Mouse (Mus musculus): ENCODE measurements around the gene Scn2b. TPM values are rescaled to one million over a fixed set of nuclear protein-coding genes. Genes with fewer than 3 reads are reported as not detected.
A peak's percentile ranks its signal among the peaks of the same experiment; 100 is the strongest.

Gene Scn2b
- total and polyA plus RNA-seq, 2 experiments from 2014 or later, result 0.31 to 0.53 TPM

- 3% methylated on average over 5 of the region's 5 CpGs for WGBS
- Histone ChIP-seq H3K36me3 (replicated peaks; ENCODE audit: control insufficient read depth, insufficient read depth, low read length) (no peaks in the 10 kb centered on the region), H3K4me1 (ENCODE audit: control insufficient read depth, insufficient read depth) (no peaks in the 10 kb centered on the region), H3K9ac (replicated peaks; ENCODE audit: low read depth, low read length) (no peak overlapping the region), H3K27ac (ENCODE audit: low read depth) (no peak overlapping the region), H3K9me3 (replicated peaks; ENCODE audit: control insufficient read depth, low read length) (no peaks in the 10 kb centered on the region), H3K4me2 (ENCODE audit: low read depth, low read length) (peak overlapping the region; percentile 55), H3K27me3 (ENCODE audit: control insufficient read depth, insufficient read depth, low read length) (peaks cover 86% of the 10 kb centered on the region), H3K4me3 (ENCODE audit: low read depth, low read length) (peak overlapping the region; percentile 34)
- peak; percentile 81 for TF ChIP-seq CTCF (IDR thresholded peaks at IDR 0.05; ENCODE audit: low read depth)
- no peak for TF ChIP-seq EP300 (IDR thresholded peaks at IDR 0.05; ENCODE audit: low read depth)
- DNase-seq (ENCODE audit: low spot score) (peak; percentile 39), ATAC-seq (ENCODE audit: insufficient read depth, low read depth) (no peak)
These were observed 28.6 kb downstream of the Scn2b start for GRCm38 (mm10) chr9:45146267-45146597.

GRCm38 (mm10) chr9:45150933-45151332, 33.4 kb downstream of the Scn2b start:
- ATAC-seq (ENCODE audit: insufficient read depth, low read depth), result no peak
- no peak for TF ChIP-seq CTCF (IDR thresholded peaks at IDR 0.05; ENCODE audit: low read depth)
- TF ChIP-seq EP300 (IDR thresholded peaks at IDR 0.05; ENCODE audit: low read depth), result no peak
- no peak overlapping the region for H3K4me3 ChIP-seq (ENCODE audit: low read depth, low read length)
- no peaks in the 10 kb centered on the region for H3K9me3 ChIP-seq (replicated peaks; ENCODE audit: control insufficient read depth, low read length)
- no peak overlapping the region for H3K9ac ChIP-seq (replicated peaks; ENCODE audit: low read depth, low read length)
- no peaks in the 10 kb centered on the region for H3K36me3 ChIP-seq (replicated peaks; ENCODE audit: control insufficient read depth, insufficient read depth, low read length)
- DNase-seq (ENCODE audit: low spot score), result no peak
- peaks cover 47% of the 10 kb centered on the region for H3K27me3 ChIP-seq (ENCODE audit: control insufficient read depth, insufficient read depth, low read length)
- WGBS, result 67% methylated on average over 1 of the region's 1 CpGs
- H3K4me2 ChIP-seq (ENCODE audit: low read depth, low read length), result no peak overlapping the region
- H3K27ac ChIP-seq (ENCODE audit: low read depth), result no peak overlapping the region
- H3K4me1 ChIP-seq (ENCODE audit: control insufficient read depth, insufficient read depth), result no peaks in the 10 kb centered on the region

- DNase-seq (ENCODE audit: low spot score) (no peak), ATAC-seq (ENCODE audit: insufficient read depth, low read depth) (no peak)
- Histone ChIP-seq H3K4me3 (ENCODE audit: low read depth, low read length) (no peak overlapping the region), H3K36me3 (replicated peaks; ENCODE audit: control insufficient read depth, insufficient read depth, low read length) (no peaks in the 10 kb centered on the region), H3K27me3 (ENCODE audit: control insufficient read depth, insufficient read depth, low read length) (peaks cover 22% of the 10 kb centered on the region; the same call in 1 of the 2 replicates), H3K9ac (replicated peaks; ENCODE audit: low read depth, low read length) (no peak overlapping the region), H3K9me3 (replicated peaks; ENCODE audit: control insufficient read depth, low read length) (no peaks in the 10 kb centered on the region), H3K4me2 (ENCODE audit: low read depth, low read length) (no peak overlapping the region), H3K4me1 (ENCODE audit: control insufficient read depth, insufficient read depth) (no peaks in the 10 kb centered on the region), H3K27ac (ENCODE audit: low read depth) (no peak overlapping the region)
- no peak for TF ChIP-seq CTCF (IDR thresholded peaks at IDR 0.05; ENCODE audit: low read depth)
- TF ChIP-seq EP300 (IDR thresholded peaks at IDR 0.05; ENCODE audit: low read depth), result no peak
- WGBS, result 51% methylated on average over 7 of the region's 7 CpGs
These were observed 35.8 kb downstream of the Scn2b start for GRCm38 (mm10) chr9:45153361-45153760.

GRCm38 (mm10) chr9:45167903-45168302, 50.3 kb downstream of the Scn2b start:
- Histone ChIP-seq H3K9me3 (replicated peaks; ENCODE audit: control insufficient read depth, low read length) (peaks cover 3% of the 10 kb centered on the region; the same call in 1 of the 2 replicates), H3K9ac (replicated peaks; ENCODE audit: low read depth, low read length) (no peak overlapping the region), H3K4me1 (ENCODE audit: control insufficient read depth, insufficient read depth) (no peaks in the 10 kb centered on the region), H3K4me2 (ENCODE audit: low read depth, low read length) (no peak overlapping the region), H3K4me3 (ENCODE audit: low read depth, low read length) (no peak overlapping the region), H3K27me3 (ENCODE audit: control insufficient read depth, insufficient read depth, low read length) (no peaks in the 10 kb centered on the region), H3K27ac (ENCODE audit: low read depth) (no peak overlapping the region), H3K36me3 (replicated peaks; ENCODE audit: control insufficient read depth, insufficient read depth, low read length) (no peaks in the 10 kb centered on the region)
- TF ChIP-seq CTCF (IDR thresholded peaks at IDR 0.05; ENCODE audit: low read depth) (no peak), EP300 (IDR thresholded peaks at IDR 0.05; ENCODE audit: low read depth) (no peak)
- DNase-seq (ENCODE audit: low spot score), result no peak
- WGBS, result 49% methylated on average over 5 of the region's 5 CpGs
- ATAC-seq (ENCODE audit: insufficient read depth, low read depth), result no peak

- no peak overlapping the region for H3K4me3 ChIP-seq (ENCODE audit: low read depth, low read length)
- no peak overlapping the region for H3K9ac ChIP-seq (replicated peaks; ENCODE audit: low read depth, low read length)
- H3K27me3 ChIP-seq (ENCODE audit: control insufficient read depth, insufficient read depth, low read length), result no peaks in the 10 kb centered on the region
- no peak overlapping the region for H3K27ac ChIP-seq (ENCODE audit: low read depth)
- 87% methylated on average over 5 of the region's 5 CpGs for WGBS
- DNase-seq (ENCODE audit: low spot score), result no peak
- no peaks in the 10 kb centered on the region for H3K4me1 ChIP-seq (ENCODE audit: control insufficient read depth, insufficient read depth)
- TF ChIP-seq EP300 (IDR thresholded peaks at IDR 0.05; ENCODE audit: low read depth), result no peak
- TF ChIP-seq CTCF (IDR thresholded peaks at IDR 0.05; ENCODE audit: low read depth), result no peak
- H3K9me3 ChIP-seq (replicated peaks; ENCODE audit: control insufficient read depth, low read length), result peaks cover 3% of the 10 kb centered on the region; the same call in 1 of the 2 replicates
- ATAC-seq (ENCODE audit: insufficient read depth, low read depth), result no peak
- H3K36me3 ChIP-seq (replicated peaks; ENCODE audit: control insufficient read depth, insufficient read depth, low read length), result no peaks in the 10 kb centered on the region
- H3K4me2 ChIP-seq (ENCODE audit: low read depth, low read length), result no peak overlapping the region
These were observed 52.6 kb downstream of the Scn2b start for GRCm38 (mm10) chr9:45170150-45170549.

- H3K27me3 ChIP-seq (ENCODE audit: control insufficient read depth, insufficient read depth, low read length), result no peaks in the 10 kb centered on the region
- H3K4me2 ChIP-seq (ENCODE audit: low read depth, low read length), result no peak overlapping the region
- H3K36me3 ChIP-seq (replicated peaks; ENCODE audit: control insufficient read depth, insufficient read depth, low read length), result no peaks in the 10 kb centered on the region
- no peak overlapping the region for H3K9ac ChIP-seq (replicated peaks; ENCODE audit: low read depth, low read length)
- peaks cover 3% of the 10 kb centered on the region; the same call in 1 of the 2 replicates for H3K9me3 ChIP-seq (replicated peaks; ENCODE audit: control insufficient read depth, low read length)
- H3K4me1 ChIP-seq (ENCODE audit: control insufficient read depth, insufficient read depth), result no peaks in the 10 kb centered on the region
- H3K4me3 ChIP-seq (ENCODE audit: low read depth, low read length), result no peak overlapping the region
- 57% methylated on average over 1 of the region's 1 CpGs for WGBS
- DNase-seq (ENCODE audit: low spot score) (no peak), ATAC-seq (ENCODE audit: insufficient read depth, low read depth) (no peak)
- H3K27ac ChIP-seq (ENCODE audit: low read depth), result no peak overlapping the region
- TF ChIP-seq CTCF (IDR thresholded peaks at IDR 0.05; ENCODE audit: low read depth) (no peak), EP300 (IDR thresholded peaks at IDR 0.05; ENCODE audit: low read depth) (no peak)
These were observed 53.6 kb downstream of the Scn2b start for GRCm38 (mm10) chr9:45171073-45171610.
